Comparison of ENCODE assay signal across 10 mouse cellular contexts in genomic region chr7:135479322-135479880, GRCm38 (mm10). TPM values are rescaled to one million over a fixed set of nuclear protein-coding genes. Genes with fewer than 3 reads are reported as not detected.
DNase-seq lines count a peak whose midpoint lies in the region; ATAC-seq and TF ChIP-seq lines count a peak whose summit lies in the region.
"Had no signal": no experiment of that assay in that cellular context is flagged by ENCODE, and none has a peak within 500 bp of the region (broad histone marks: within the 10 kb centered on the region; RNA-seq: fewer than 3 reads in every experiment).

No protein-coding gene starts in this region.

- DNase-seq in kidney, postnatal 36 days: peak; percentile 13 to 17
- no peak for DNase-seq in kidney, adult 18-20 months
- DNase-seq in adipocyte (ENCODE audit: low spot score): peak; percentile 58
- peak; percentile 72 for DNase-seq in forebrain, postnatal 0 days
- DNase-seq in thymus, adult 18-20 months: no peak
- DNase-seq in spleen, postnatal 4 days (ENCODE audit: low spot score in 2 of 2): no peak
- DNase-seq: kidney, adult 11 months; liver, postnatal 0 days had no signal

- H3K4me2 ChIP-seq in forebrain, postnatal 0 days (ENCODE audit: low read depth): no peak overlapping the region; the same call in 1 of the 2 replicates

- H3K27me3 ChIP-seq in E14TG2a.4 (ENCODE audit: insufficient read depth, low read length): peaks cover 35% of the 10 kb centered on the region
- H3K27me3 ChIP-seq in forebrain, postnatal 0 days (ENCODE audit: insufficient read depth, low read length): no peaks in the 10 kb centered on the region

- H3K9ac ChIP-seq in forebrain, postnatal 0 days: no peak overlapping the region
- H3K9ac ChIP-seq: liver, postnatal 0 days had no signal

- 0 out of 2 replicates have a peak, but pooled peaks have one; percentile 10 for TF ChIP-seq CTCF in E14TG2a.4 (conservative IDR thresholded peaks at IDR 0.05; ENCODE audit: low read length)
- 0 out of 2 replicates have a peak, but pooled peaks have one; percentile 26 for TF ChIP-seq CTCF in forebrain, postnatal 0 days (IDR thresholded peaks at IDR 0.05; ENCODE audit: low read depth)

- H3K4me1 ChIP-seq in E14TG2a.4 (replicated peaks; ENCODE audit: low read depth, low read length): peaks cover 43% of the 10 kb centered on the region
- no peaks in the 10 kb centered on the region for H3K4me1 ChIP-seq in forebrain, postnatal 0 days (ENCODE audit: insufficient read depth)

- H3K4me3 ChIP-seq in E14TG2a.4 (replicated peaks; ENCODE audit: low read length): peak overlapping the region; percentile 20; the same call in 1 of the 2 replicates
- no peak overlapping the region for H3K4me3 ChIP-seq in forebrain, postnatal 0 days (ENCODE audit: low read depth, low read length)

- no peaks in the 10 kb centered on the region for H3K36me3 ChIP-seq in E14TG2a.4 (ENCODE audit: insufficient read depth, low read length)
- no peaks in the 10 kb centered on the region for H3K36me3 ChIP-seq in forebrain, postnatal 0 days (ENCODE audit: insufficient read depth)

- H3K27ac ChIP-seq in forebrain, postnatal 0 days (ENCODE audit: low read depth, low read length): no peak overlapping the region

- ATAC-seq in forebrain, postnatal 0 days: peak; percentile 42; the same call in 1 of the 2 replicates
- ATAC-seq in monocyte, adult 5-6 weeks (replicated peaks; ENCODE audit: insufficient number of reproducible peaks, low FRiP score, low TSS enrichment, poor library complexity, severe bottlenecking): no peak
- ATAC-seq: liver, postnatal 0 days had no signal

- peaks cover 10% of the 10 kb centered on the region for H3K9me3 ChIP-seq in E14TG2a.4 (ENCODE audit: low read length)
- H3K9me3 ChIP-seq in forebrain, postnatal 0 days (ENCODE audit: low read length): no peaks in the 10 kb centered on the region

- WGBS in forebrain, postnatal 0 days: 5% methylated on average over 10 of the region's 10 CpGs

RNA-seq across cellular contexts. Expression of gene Clrn3, which starts 49.1 kb away (rescaled TPM):
- total RNA-seq in forebrain, postnatal 0 days (2014; rRNA removed): 0.10 TPM in 1 of 2 replicates, not detected in the other
- polyA plus RNA-seq in forebrain, postnatal 0 days (2015; fragmentation: Nextera tagmentation; extraction: Ambion mirVana): not detected in 2 replicates
- total RNA-seq in monocyte, adult 5-6 weeks (2017): not detected in 3 replicates
- polyA plus RNA-seq: liver, postnatal 0 days had no signal

RNA-seq across cellular contexts. Expression of gene Ptpre, which starts 57.9 kb away (rescaled TPM):
- total RNA-seq in forebrain, postnatal 0 days (2014; rRNA removed): 9.6 and 10.9 TPM in 2 replicates
- 3.2 and 6.9 TPM in 2 replicates for polyA plus RNA-seq in forebrain, postnatal 0 days (2015; fragmentation: Nextera tagmentation; extraction: Ambion mirVana)
- 157 to 186 TPM (median 183 TPM) in 3 replicates for total RNA-seq in monocyte, adult 5-6 weeks (2017)

Comparison
In these comparisons a context has a peak if more than half of its experiments do, and no peak if none do; other contexts are left out.
1. DNase-seq: peak in kidney, postnatal 36 days (2 of 2), adipocyte (single experiment) and forebrain, postnatal 0 days (single experiment); none in kidney, adult 18-20 months (single experiment), thymus, adult 18-20 months (0 of 2) and spleen, postnatal 4 days (0 of 2).
2. RNA of gene Ptpre, which starts 57.9 kb away (total RNA-seq): 157 to 186 TPM in monocyte, adult 5-6 weeks; 9.6 to 10.9 TPM in forebrain, postnatal 0 days; every median in the first group is over 10 times any median in the second.